Mouse (Mus musculus) kidney, embryonic 14.5 days (tissue): ENCODE measurements around the gene Sh2d2a. TPM values are rescaled to one million over a fixed set of nuclear protein-coding genes. Genes with fewer than 3 reads are reported as not detected.
"Not testable (repeated sequence)": the region's sequence is repeated elsewhere in the genome, so short reads cannot be mapped to it uniquely, and the experiment has no call there.

Experiments
- ATAC-seq: fragments of 200-750 bp; cut with Nextera tagmentation; 2 replicates; pipeline ENCODE4 v1.8.0; 2017; ENCODE audit warnings: moderate number of reproducible peaks, mild to moderate bottlenecking, moderate TSS enrichment, moderate library complexity; ENCODE audit not compliant: low FRiP score, low TSS enrichment
- H3K27ac ChIP-seq: fragments of 300-500 bp; sonication (generic); 2 replicates; pipeline ENCODE4 v1.5.1; 2014; ENCODE audit warnings: low read depth, mild to moderate bottlenecking, low read length, moderate library complexity, mixed read lengths
- H3K27me3 ChIP-seq: fragments of 300-500 bp; sonication (generic); 2 replicates; pipeline ENCODE4 v1.6.1; 2014; ENCODE audit warnings: mild to moderate bottlenecking, low read length; ENCODE audit not compliant: control insufficient read depth, insufficient read depth
- H3K36me3 ChIP-seq: fragments of 300-500 bp; sonication (generic); 2 replicates; pipeline ENCODE4 v1.6.1; 2014; ENCODE audit warnings: low read length, mixed read lengths; ENCODE audit not compliant: control insufficient read depth, insufficient read depth
- H3K4me1 ChIP-seq: fragments of 300-500 bp; sonication (generic); 2 replicates; pipeline ENCODE4 v1.6.1; 2014; ENCODE audit warnings: low read length, mixed read lengths; ENCODE audit not compliant: control insufficient read depth, insufficient read depth
- H3K4me2 ChIP-seq: fragments of 300-500 bp; sonication (generic); replicated peaks from 2 replicates; pipeline ENCODE4 v1.6.1; 2014; ENCODE audit warnings: low read depth, mild to moderate bottlenecking, low read length
- H3K4me3 ChIP-seq: fragments of 300-500 bp; sonication (generic); 2 replicates; pipeline ENCODE4 v1.5.1; 2014; ENCODE audit warnings: mild to moderate bottlenecking, low read length
- H3K9ac ChIP-seq: fragments of 300-500 bp; sonication (generic); 2 replicates; pipeline ENCODE4 v1.6.1; 2014; ENCODE audit warnings: low read depth, mild to moderate bottlenecking, low read length, moderate library complexity
- H3K9me3 ChIP-seq: fragments of 300-500 bp; sonication (generic); 2 replicates; pipeline ENCODE4 v1.6.1; 2016; ENCODE audit warnings: low read length; ENCODE audit not compliant: control insufficient read depth
- WGBS: fragments of 180-500 bp; shearing (Covaris S2); extraction: QIAGEN DNeasy Blood & Tissue Kit; methylation state at CpG from one replicate; pipeline ENCODE4 v1.1.7; 2014; 5-methylcytosine and 5-hydroxymethylcytosine counted together
- polyA plus RNA-seq: library from polyadenylated mRNA; unstranded; fragments of >200 nt; fragmentation: Nextera tagmentation; extraction: Ambion mirVana; gene quantifications from 2 replicates; pipeline ENCODE4 v1.2.1, GENCODE M21; 2014

Gene Sh2d2a
- polyA plus RNA-seq, 1 experiment from 2014 or later: 0.22 TPM

DNA sequence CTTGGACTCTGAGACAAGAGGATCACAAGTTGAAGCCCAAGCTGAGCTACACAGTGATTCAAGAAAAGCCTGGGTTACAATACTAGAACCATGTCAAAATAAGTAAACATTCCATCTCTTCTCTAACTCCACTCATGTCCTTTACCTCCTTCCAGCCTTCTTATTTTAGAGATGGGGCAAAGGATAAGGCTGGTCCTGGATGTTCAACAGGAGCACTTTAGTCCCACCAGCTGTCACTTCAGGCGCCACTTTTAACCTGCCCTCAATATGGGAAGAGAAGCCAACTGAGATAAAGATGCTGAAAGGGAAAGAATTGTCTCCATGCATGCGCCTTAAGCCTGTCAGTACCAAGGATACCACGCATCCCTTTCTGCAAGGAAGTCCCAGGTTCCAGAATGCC is 37.7 kb downstream of the Sh2d2a start:
- Histone ChIP-seq H3K4me3 (peak overlapping the region; percentile 98), H3K9ac (peak overlapping the region; percentile 95), H3K4me1 (peaks cover 15% of the 10 kb centered on the region), H3K4me2 (peak overlapping the region; percentile 85), H3K27me3 (no peaks in the 10 kb centered on the region), H3K27ac (no peak overlapping the region), H3K36me3 (peaks cover 5% of the 10 kb centered on the region; the same call in 1 of the 2 replicates), H3K9me3 (no peaks in the 10 kb centered on the region)
- no peak for ATAC-seq
- WGBS: 5% methylated on average over 3 of the region's 3 CpGs

DNA sequence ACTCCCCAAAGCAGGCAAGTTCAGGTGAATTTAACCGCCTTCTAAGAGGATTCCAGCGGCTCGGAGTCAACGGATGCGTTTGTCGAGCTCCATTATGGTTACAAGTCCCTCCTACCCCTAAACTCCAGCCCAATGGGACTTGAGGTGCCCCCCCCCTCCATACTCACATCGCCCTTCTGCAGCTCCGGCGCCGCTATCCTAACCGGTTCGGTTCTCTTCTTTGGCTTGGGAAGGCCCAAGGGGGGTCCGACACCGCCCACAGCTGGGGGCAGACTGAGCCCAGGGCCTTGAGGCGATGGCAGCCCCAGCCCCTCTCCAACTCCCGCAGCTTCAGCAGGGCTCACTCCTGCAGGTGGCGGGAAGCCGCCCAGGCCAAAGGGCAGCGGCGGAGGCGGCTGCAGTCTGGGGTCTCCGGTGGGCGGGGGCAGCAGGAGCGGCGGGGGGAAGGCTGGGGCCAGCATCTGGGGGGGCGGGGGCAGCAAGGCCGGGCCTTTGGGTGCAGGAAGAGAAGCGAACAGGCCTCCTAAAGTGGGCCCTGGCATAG is 38.2 kb downstream of the Sh2d2a start:
- Histone ChIP-seq H3K4me1 (peaks cover 15% of the 10 kb centered on the region), H3K4me2 (peak overlapping the region; percentile 85), H3K27me3 (no peaks in the 10 kb centered on the region), H3K9me3 (no peaks in the 10 kb centered on the region), H3K36me3 (peaks cover 5% of the 10 kb centered on the region; the same call in 1 of the 2 replicates), H3K9ac (peak overlapping the region; percentile 95), H3K4me3 (peak overlapping the region; percentile 98), H3K27ac (peak overlapping the region; percentile 75)
- WGBS: under 1% methylated on average over 26 of the region's 28 CpGs
- ATAC-seq: peak; percentile 48

DNA sequence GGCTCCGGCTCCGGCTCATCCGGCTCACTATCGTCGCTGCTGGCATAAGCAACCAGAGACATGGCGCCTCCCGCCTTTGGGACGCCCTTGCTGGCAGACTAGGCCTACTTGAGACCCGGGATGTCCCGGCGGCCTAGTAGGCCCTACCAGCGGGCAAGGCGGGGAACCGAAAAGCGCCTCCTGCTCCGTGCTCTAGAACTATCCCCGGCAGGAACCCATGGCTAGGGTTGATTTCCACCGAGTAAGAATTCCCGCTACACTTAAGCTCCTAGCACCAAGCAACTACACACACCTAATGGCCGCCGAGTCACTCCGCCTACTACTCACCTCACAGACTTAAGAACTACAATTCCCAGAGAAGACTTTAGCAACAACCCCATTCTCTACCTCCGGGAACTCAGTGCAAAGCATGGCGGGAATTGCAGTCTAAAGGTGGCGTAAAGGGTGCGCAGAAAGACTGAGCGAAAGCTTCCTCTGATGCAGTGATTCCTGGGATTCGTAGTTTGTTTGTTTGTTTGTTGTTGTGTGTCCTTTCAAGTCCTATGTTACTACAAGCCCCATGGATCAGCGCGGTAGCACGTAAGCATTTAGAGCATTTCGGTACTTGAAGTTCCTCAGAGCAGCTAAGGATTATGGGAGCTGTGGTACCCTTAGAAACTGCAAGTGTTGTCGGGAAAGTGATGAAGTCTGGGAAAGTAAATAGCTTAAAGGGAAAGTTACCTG is 38.9 kb downstream of the Sh2d2a start, which contains the start of gene Prcc:
Gene Prcc, minus strand, starts transcription at position 328 of the 723 bp plus-strand sequence.
- Histone ChIP-seq H3K27ac (peak within 1 kb of the TSS; percentile 75), H3K4me1 (peaks cover 15% of the 10 kb centered on the region), H3K9me3 (no peaks in the 10 kb centered on the region), H3K27me3 (no peaks in the 10 kb centered on the region), H3K36me3 (peaks cover 3% of the 10 kb centered on the region; the same call in 1 of the 2 replicates), H3K4me2 (peak within 1 kb of the TSS; percentile 85), H3K4me3 (peak within 1 kb of the TSS; percentile 98), H3K9ac (peak within 1 kb of the TSS; percentile 95)
- whole genome bisulfite sequencing: under 1% methylated on average over 33 of the region's 33 CpGs
- peak; percentile 96 for ATAC-seq

DNA sequence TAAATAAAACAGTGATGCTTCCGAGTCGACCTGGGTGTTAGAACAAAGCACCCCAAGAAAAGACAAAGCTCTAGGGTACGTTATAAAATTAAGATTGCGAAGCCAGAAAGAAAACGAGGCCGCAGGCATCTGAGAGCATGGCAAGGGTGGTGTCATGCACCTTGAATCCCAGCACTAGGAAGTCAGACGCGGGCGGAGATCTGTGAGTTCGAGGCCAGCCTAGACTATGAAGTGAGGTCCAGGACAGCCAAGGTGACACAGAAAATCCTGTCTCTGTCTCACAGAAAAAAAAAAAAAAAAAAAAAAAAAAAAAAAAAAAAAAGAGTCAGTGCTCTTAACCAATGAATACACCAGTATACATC is 39.4 kb downstream of the Sh2d2a start:
- H3K4me3 ChIP-seq: peak overlapping the region; percentile 98
- peak; percentile 33 for ATAC-seq
- no peaks in the 10 kb centered on the region for H3K9me3 ChIP-seq
- peaks cover 15% of the 10 kb centered on the region for H3K4me1 ChIP-seq
- 12% methylated on average over 10 of the region's 10 CpGs for WGBS
- H3K27ac ChIP-seq: no peak overlapping the region
- H3K9ac ChIP-seq: peak overlapping the region; percentile 52; the same call in 1 of the 2 replicates
- H3K27me3 ChIP-seq: no peaks in the 10 kb centered on the region
- H3K36me3 ChIP-seq: no peaks in the 10 kb centered on the region; the same call in 1 of the 2 replicates
- H3K4me2 ChIP-seq: peak overlapping the region; percentile 42

DNA sequence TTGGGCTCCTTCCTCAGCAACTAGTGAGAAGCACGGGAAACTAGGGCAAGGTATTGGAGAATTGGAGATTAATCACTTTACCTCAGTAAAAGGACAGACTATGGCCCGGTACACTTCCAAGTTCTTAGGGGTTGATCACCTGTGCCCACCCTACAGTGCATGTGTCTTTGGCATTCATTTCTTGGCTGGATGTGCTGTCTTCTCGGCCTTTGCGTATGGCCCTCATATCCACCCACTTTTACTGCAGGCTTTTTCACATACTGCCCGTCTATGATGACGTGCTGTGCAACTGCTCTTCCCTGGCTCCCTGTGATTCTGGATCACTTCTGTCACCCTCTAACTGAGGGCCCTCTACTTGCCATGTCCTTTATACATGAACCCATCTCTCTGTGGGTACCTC is 39.9 kb downstream of the Sh2d2a start:
- Histone ChIP-seq H3K9ac (peak overlapping the region; percentile 52; the same call in 1 of the 2 replicates), H3K27ac (no peak overlapping the region)
- 85% methylated on average over 6 of the region's 6 CpGs for WGBS

DNA sequence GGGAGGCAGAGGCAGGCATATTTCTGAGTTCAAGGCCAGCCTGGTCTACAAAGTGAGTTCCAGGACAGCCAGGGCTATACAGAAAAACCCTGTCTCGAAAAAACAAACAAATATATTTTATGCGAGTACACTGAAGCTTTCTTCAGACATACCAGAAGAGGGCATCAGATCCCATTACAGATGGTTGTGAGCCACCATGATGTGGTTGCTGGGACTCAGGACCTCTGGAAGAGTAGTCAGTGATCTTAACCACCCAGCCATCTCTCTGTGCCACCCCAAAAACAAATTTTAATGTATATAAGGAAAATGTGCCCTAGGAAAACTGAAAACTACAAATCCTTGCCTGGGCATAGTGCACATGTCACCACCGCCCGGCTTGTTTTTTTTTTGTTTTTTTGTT is 40.8 kb downstream of the Sh2d2a start:
- not testable (repeated sequence) for H3K4me2 ChIP-seq, H3K27ac ChIP-seq, ATAC-seq, H3K9ac ChIP-seq, H3K9me3 ChIP-seq, H3K27me3 ChIP-seq, H3K36me3 ChIP-seq, H3K4me3 ChIP-seq
- H3K4me1 ChIP-seq: peaks cover 15% of the 10 kb centered on the region
- WGBS: 82% methylated on average over 4 of the region's 4 CpGs

More for the DNA sequence above, 39.9 kb downstream of the Sh2d2a start:
- no peak overlapping the region; the same call in 1 of the 2 replicates for H3K4me2 ChIP-seq
- H3K36me3 ChIP-seq: no peaks in the 10 kb centered on the region; the same call in 1 of the 2 replicates
- peak overlapping the region; percentile 98; the same call in 1 of the 2 replicates for H3K4me3 ChIP-seq
- H3K4me1 ChIP-seq: peaks cover 15% of the 10 kb centered on the region
- H3K9me3 ChIP-seq: no peaks in the 10 kb centered on the region
- ATAC-seq: no peak
- H3K27me3 ChIP-seq: no peaks in the 10 kb centered on the region

DNA sequence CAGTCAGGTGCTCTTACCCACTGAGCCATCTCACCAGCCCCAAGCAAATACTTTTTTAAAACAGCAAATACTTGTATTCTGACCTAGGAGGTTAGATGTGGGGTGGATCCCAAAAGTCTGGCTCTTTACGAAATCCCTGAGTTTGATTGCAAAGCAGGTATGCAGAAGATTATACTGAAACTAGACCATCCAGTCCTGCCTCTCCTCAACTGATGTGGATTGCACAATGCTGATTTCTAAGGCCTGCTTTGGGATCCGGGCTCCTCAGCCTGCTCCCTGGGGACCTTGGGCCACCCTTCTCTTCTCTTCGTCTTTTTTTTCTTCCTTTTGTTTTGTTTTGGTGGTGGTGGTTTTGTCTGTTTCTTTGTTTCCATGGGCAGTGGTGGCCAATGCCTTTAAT is 44.9 kb downstream of the Sh2d2a start:
- no peaks in the 10 kb centered on the region for H3K36me3 ChIP-seq
- H3K4me1 ChIP-seq: no peaks in the 10 kb centered on the region
- no peak overlapping the region for H3K27ac ChIP-seq
- 69% methylated on average over 3 of the region's 3 CpGs for WGBS
- H3K4me3 ChIP-seq: no peak overlapping the region
- H3K9ac ChIP-seq: no peak overlapping the region
- no peak overlapping the region for H3K4me2 ChIP-seq
- no peaks in the 10 kb centered on the region for H3K27me3 ChIP-seq
- no peaks in the 10 kb centered on the region for H3K9me3 ChIP-seq
- ATAC-seq: no peak

DNA sequence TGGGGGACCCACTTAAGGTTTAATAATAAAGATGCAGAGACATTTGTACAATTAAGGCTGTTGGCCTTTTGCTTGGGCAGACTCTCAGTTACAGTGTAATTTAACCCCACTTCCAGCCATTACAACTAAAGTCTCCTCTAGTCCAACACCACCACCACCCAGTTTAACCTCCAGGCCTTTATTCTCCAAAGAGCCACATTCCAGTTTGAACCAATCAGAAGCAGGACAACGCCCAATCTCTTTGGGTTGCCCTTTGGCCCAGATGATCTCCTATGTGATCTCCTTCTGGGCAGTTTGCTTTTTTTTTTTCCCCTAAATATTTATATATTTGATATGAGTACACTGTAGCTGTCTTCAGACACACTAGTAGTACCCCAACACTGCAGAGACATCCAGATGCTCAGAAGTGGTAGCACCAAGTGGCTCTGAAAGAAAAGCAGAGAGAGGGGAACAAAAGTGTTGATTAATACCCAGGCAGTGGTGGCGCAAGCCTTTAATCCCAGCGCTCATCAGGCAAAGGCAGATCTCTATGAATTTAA is 46.9 kb downstream of the Sh2d2a start:
- no peak for ATAC-seq
- Histone ChIP-seq H3K27ac (no peak overlapping the region), H3K4me3 (no peak overlapping the region), H3K27me3 (no peaks in the 10 kb centered on the region), H3K9ac (no peak overlapping the region), H3K9me3 (no peaks in the 10 kb centered on the region), H3K36me3 (no peaks in the 10 kb centered on the region), H3K4me2 (no peak overlapping the region), H3K4me1 (no peaks in the 10 kb centered on the region)
- WGBS: 81% methylated on average over 3 of the region's 3 CpGs

DNA sequence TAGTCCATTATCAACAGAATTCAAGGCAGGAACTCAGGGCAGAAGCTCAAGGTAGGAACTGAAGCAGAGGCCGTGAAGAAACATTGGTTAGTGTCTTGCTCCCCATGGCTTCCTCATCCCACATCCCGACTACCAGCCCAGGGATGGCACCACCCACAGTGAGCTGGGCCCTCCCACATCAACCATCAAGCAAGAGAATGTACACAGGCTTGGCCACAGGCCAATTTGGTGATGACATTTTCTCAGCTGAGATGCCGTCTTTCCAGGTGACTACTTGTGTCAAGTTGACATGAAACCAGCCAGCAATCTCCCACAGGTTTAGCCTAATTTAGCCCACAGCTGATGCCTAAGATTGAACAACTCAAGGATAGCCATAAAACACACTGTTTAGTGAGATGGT is 52.7 kb downstream of the Sh2d2a start:
- Histone ChIP-seq H3K4me1 (no peaks in the 10 kb centered on the region), H3K4me3 (no peak overlapping the region), H3K27me3 (no peaks in the 10 kb centered on the region), H3K9me3 (no peaks in the 10 kb centered on the region), H3K36me3 (no peaks in the 10 kb centered on the region), H3K9ac (no peak overlapping the region), H3K27ac (no peak overlapping the region), H3K4me2 (no peak overlapping the region)
- ATAC-seq: no peak
- 75% methylated on average over 3 of the region's 3 CpGs for WGBS
